Mouse (Mus musculus): ENCODE data around the gene Acbd3. TPM values are rescaled to one million over a fixed set of nuclear protein-coding genes. Genes with fewer than 3 reads are reported as not detected.

Acbd3 gene
- polyA plus RNA-seq, 1 experiment from 2014 or later, result 23.7 TPM

DNA sequence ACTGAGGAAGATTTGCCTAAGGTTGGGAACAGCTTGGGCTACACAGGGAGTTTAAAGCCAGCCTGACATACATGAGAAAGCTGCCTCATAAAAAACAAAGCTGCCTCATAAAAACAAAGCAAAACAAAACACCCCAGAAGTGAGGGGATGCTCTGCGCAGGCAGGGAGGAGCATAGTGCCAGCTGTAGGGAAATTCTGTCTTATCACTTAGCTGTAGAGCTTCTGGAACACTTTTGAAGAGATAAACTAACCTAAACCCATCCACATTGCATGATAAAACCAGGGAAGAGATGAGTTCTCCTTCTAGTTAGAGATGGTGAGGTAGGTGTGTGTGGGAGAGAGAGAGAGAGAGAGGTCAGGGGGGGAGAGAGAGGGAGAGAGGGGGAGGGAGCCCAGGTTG is 3.2 kb upstream of the Acbd3 start:
- H3K27me3 ChIP-seq (replicated peaks), result no peaks in the 10 kb centered on the region
- H3K4me1 ChIP-seq, result peaks cover 9% of the 10 kb centered on the region
- no peaks in the 10 kb centered on the region for H3K9me3 ChIP-seq
- no peak overlapping the region for H3K4me3 ChIP-seq (replicated peaks)
- H3K9ac ChIP-seq, result no peak overlapping the region
- no peaks in the 10 kb centered on the region for H3K36me3 ChIP-seq
- no peak for ATAC-seq (ENCODE audit: insufficient read depth, low FRiP score, low read depth)
- no peak overlapping the region for H3K4me2 ChIP-seq
- no peak overlapping the region for H3K27ac ChIP-seq
- 53% methylated on average over 1 of the region's 1 CpGs for WGBS

DNA sequence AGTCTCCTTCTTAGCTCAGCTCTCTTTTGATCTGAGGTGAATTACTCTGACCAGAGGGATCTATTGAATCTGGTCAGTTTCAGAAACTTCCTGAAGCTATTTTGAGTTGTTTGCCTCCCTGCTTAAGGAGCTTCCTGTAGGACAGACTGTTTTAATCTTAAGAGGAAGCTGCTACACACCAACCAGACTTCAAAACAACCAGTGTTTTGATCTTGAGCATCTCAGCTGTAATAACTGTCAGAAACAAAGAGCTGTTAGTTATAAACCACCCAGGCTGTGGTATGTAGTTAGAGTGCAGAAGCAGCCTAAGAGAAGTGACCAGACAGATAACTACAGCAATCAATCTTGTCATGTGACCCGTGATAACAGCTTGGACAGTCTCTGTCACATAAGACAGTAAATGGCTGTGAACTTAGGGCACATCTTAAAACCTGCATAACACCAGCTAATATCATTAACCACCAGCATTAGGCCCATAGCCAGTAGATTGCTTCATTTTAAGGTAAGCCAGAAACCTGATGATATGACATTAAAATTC is 2.1 kb upstream of the Acbd3 start:
- Histone ChIP-seq H3K4me2 (no peak overlapping the region), H3K36me3 (no peaks in the 10 kb centered on the region)
- no peak for ATAC-seq (ENCODE audit: insufficient read depth, low FRiP score, low read depth)

DNA sequence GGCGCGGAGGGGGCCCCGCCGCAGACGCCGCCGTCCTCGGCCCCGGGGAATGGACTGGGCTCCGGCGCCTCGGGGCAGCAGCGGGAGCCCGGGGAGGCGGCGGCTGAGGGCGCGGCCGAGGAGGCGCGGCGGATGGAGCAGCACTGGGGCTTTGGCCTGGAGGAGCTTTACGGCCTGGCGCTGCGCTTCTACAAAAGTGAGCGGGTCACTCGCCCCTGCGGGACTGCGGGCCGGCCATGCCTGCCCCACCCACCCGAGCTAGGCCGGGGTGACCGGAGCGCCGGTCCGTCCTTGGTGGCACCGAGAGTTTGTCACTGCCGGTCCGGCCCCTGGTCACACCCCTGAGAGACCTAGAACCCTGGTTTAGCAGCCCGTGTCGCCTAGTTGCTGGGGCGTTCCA is 340 bp downstream of the Acbd3 start:
- under 1% methylated on average over 42 of the region's 42 CpGs for WGBS
- peak overlapping the region; percentile 100 for H3K4me3 ChIP-seq (replicated peaks)
- H3K4me2 ChIP-seq, result peak overlapping the region; percentile 70
- H3K27ac ChIP-seq, result peak overlapping the region; percentile 92
- no peaks in the 10 kb centered on the region for H3K27me3 ChIP-seq (replicated peaks)
- H3K36me3 ChIP-seq, result no peaks in the 10 kb centered on the region
- H3K9ac ChIP-seq, result peak overlapping the region; percentile 98
- peak; percentile 79 for ATAC-seq (ENCODE audit: insufficient read depth, low FRiP score, low read depth)
- H3K9me3 ChIP-seq, result no peaks in the 10 kb centered on the region
- H3K4me1 ChIP-seq, result peaks cover 23% of the 10 kb centered on the region

More for the DNA sequence above, 2.1 kb upstream of the Acbd3 start:
- H3K9me3 ChIP-seq, result no peaks in the 10 kb centered on the region
- no peak overlapping the region for H3K27ac ChIP-seq
- no peak overlapping the region for H3K4me3 ChIP-seq (replicated peaks)
- H3K27me3 ChIP-seq (replicated peaks), result no peaks in the 10 kb centered on the region
- H3K9ac ChIP-seq, result no peak overlapping the region
- peaks cover 17% of the 10 kb centered on the region for H3K4me1 ChIP-seq
- WGBS, result 36% methylated on average over 1 of the region's 1 CpGs

DNA sequence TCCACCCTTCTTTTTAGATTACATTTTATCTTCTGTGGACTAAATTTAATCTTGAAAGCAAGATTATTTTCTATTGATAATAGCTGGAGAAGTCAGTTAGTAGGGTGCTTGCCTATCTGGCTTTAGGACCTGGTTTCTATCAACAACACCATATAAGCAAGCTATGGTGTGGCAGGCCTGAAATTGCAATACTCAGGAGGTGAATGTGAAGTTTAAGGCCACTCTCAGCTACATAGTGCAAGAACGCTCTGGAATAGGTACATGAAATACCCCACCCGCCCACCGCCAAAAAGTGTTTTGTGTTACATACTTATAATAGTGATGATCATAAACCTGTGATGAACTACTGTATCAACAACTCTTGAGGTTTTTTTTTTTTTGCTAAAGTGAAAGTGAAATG is 3.4 kb downstream of the Acbd3 start:
- Histone ChIP-seq H3K9me3 (no peaks in the 10 kb centered on the region), H3K4me2 (no peak overlapping the region), H3K4me1 (peaks cover 23% of the 10 kb centered on the region), H3K36me3 (peaks cover under 1% of the 10 kb centered on the region), H3K27ac (no peak overlapping the region), H3K4me3 (replicated peaks) (no peak overlapping the region), H3K9ac (no peak overlapping the region), H3K27me3 (replicated peaks) (no peaks in the 10 kb centered on the region)
- ATAC-seq (ENCODE audit: insufficient read depth, low FRiP score, low read depth), result no peak
- WGBS, result 89% methylated on average over 3 of the region's 3 CpGs

DNA sequence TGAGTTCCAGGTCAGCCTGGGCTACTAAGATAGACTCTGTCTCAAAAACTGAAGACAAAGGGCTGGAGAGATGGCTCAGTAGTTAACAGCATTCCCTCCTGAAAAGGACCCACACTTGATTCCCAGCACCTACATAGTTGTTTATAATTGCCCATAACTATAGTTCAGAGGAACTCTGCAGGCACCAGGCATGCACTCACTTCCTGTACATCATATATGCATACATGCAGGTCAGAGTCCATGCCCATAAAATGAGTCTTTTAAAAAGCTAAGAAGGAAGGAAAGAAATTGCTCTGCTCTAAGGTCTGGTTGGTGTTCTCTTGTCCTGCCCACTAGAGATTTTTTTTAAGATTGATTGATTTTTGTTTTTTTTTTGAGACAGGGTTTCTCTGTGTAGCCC is 22.0 kb downstream of the Acbd3 start:
- Histone ChIP-seq H3K4me3 (replicated peaks) (no peak overlapping the region), H3K4me1 (no peaks in the 10 kb centered on the region), H3K36me3 (peaks cover 50% of the 10 kb centered on the region), H3K9me3 (no peaks in the 10 kb centered on the region), H3K9ac (no peak overlapping the region), H3K27me3 (replicated peaks) (no peaks in the 10 kb centered on the region), H3K4me2 (no peak overlapping the region), H3K27ac (no peak overlapping the region)
- no peak for ATAC-seq (ENCODE audit: insufficient read depth, low FRiP score, low read depth)

DNA sequence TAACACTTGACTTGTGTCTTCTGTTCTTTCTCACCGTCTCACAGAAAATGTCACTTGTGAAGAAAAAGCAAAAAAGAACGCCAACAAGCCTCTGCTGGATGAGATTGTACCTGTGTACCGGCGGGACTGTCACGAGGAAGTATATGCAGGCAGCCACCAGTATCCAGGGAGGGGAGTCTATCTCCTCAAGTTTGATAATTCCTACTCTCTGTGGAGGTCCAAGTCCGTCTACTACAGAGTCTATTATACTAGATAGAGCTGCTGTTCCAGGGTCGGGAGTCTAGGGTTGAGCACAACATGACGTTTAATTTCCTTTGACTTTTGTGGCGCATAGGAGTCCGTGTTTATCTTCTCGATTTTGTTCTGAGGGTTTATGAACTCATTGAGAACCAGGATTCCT is 26.3 kb downstream of the Acbd3 start:
- Histone ChIP-seq H3K9me3 (no peaks in the 10 kb centered on the region), H3K27ac (no peak overlapping the region), H3K4me3 (replicated peaks) (no peak overlapping the region), H3K9ac (no peak overlapping the region), H3K4me1 (no peaks in the 10 kb centered on the region), H3K36me3 (peaks cover 30% of the 10 kb centered on the region), H3K27me3 (replicated peaks) (no peaks in the 10 kb centered on the region), H3K4me2 (no peak overlapping the region)
- 93% methylated on average over 11 of the region's 11 CpGs for WGBS
- no peak for ATAC-seq (ENCODE audit: insufficient read depth, low FRiP score, low read depth)

DNA sequence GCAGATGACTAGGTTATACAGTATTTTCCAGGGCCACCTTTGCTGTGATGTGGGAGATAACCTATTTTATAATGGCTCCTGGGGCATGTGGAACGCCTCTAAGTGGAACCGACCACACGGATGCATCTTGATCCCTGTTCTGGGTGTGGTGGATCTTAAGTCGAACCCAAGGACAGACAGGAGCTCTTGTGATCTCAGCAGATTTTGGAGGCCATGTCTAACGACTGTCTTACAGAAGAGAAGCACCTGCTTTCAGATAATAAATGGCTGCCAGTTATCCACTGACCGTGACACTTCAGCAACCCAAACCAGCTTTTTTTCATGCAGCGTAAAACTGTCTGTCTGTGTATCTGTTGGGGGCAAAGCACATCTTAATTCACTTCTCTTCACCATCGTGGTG is 28.5 kb downstream of the Acbd3 start:
- WGBS, result 84% methylated on average over 8 of the region's 8 CpGs
- Histone ChIP-seq H3K27me3 (replicated peaks) (no peaks in the 10 kb centered on the region), H3K9ac (no peak overlapping the region)

DNA sequence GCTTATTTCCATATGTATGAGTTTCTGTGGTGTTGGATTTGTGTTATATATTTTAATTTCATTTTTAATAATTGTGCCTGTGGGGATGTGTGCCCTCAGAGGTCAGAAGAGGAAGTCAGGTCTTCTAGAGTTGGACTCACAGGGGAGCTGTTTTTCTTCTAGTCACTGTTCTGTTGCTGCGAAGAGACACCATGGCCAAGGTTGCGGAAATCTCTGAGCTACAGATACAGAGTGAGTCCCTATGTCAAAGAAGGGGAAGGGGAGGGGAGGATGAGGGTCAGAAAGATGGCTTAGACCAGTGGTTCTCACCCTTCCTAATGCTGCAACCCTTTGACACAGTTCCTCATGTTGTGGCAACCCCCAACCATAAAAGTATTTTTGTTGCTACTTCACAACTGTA is 30.9 kb downstream of the Acbd3 start:
- Histone ChIP-seq H3K4me1 (no peaks in the 10 kb centered on the region), H3K36me3 (peaks cover 13% of the 10 kb centered on the region), H3K27me3 (replicated peaks) (no peaks in the 10 kb centered on the region), H3K9me3 (no peaks in the 10 kb centered on the region), H3K4me3 (replicated peaks) (no peak overlapping the region), H3K9ac (no peak overlapping the region), H3K4me2 (no peak overlapping the region), H3K27ac (no peak overlapping the region)
- ATAC-seq (ENCODE audit: insufficient read depth, low FRiP score, low read depth), result no peak
- 85% methylated on average over 2 of the region's 2 CpGs for WGBS

More for the DNA sequence above, 28.5 kb downstream of the Acbd3 start:
- no peak for ATAC-seq (ENCODE audit: insufficient read depth, low FRiP score, low read depth)
- H3K4me1 ChIP-seq, result no peaks in the 10 kb centered on the region
- H3K9me3 ChIP-seq, result no peaks in the 10 kb centered on the region
- no peak overlapping the region for H3K27ac ChIP-seq
- no peak overlapping the region for H3K4me2 ChIP-seq
- peaks cover 14% of the 10 kb centered on the region for H3K36me3 ChIP-seq
- H3K4me3 ChIP-seq (replicated peaks), result no peak overlapping the region

DNA sequence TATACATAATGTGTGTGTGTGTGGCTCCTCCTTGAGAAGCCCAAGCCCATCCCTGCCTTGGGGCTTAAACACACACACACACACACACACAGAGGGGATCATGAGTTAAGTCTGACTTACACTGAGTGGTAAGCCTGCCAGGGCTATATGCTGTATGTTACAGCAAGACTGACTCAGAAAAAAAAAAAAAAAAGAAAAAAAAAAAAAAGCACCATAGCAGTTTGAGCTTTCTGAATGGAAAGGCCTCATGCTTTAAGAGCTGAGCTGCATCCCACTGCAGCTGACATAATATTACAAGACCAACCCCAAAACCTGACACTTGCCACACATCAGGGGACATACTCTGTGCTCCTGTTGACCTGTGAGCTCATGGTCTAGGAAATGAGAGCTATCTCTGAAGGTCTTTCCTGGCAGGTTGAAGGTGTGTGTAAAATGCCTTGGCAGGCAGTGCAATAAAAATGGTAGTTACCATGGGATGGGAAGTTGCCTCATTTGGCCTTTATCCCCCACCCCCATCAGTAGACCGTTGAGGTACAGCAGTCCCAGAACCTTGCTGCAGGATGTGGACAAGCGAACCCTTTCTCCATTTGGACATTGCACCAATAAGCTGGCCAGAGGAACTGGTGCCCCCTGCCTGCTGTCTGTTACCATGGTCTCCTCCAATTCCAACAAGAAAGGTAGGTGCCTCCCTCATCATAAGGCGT is 31.6 kb downstream of the Acbd3 start:
- no peaks in the 10 kb centered on the region for H3K4me1 ChIP-seq
- no peak overlapping the region for H3K4me3 ChIP-seq (replicated peaks)
- H3K4me2 ChIP-seq, result no peak overlapping the region
- H3K27me3 ChIP-seq (replicated peaks), result no peaks in the 10 kb centered on the region
- no peaks in the 10 kb centered on the region for H3K9me3 ChIP-seq
- 79% methylated on average over 3 of the region's 3 CpGs for WGBS
- peaks cover 6% of the 10 kb centered on the region for H3K36me3 ChIP-seq
- peak; percentile 37; the same call in 1 of the 2 replicates for ATAC-seq (ENCODE audit: insufficient read depth, low FRiP score, low read depth)
- H3K9ac ChIP-seq, result no peak overlapping the region
- no peak overlapping the region for H3K27ac ChIP-seq

DNA sequence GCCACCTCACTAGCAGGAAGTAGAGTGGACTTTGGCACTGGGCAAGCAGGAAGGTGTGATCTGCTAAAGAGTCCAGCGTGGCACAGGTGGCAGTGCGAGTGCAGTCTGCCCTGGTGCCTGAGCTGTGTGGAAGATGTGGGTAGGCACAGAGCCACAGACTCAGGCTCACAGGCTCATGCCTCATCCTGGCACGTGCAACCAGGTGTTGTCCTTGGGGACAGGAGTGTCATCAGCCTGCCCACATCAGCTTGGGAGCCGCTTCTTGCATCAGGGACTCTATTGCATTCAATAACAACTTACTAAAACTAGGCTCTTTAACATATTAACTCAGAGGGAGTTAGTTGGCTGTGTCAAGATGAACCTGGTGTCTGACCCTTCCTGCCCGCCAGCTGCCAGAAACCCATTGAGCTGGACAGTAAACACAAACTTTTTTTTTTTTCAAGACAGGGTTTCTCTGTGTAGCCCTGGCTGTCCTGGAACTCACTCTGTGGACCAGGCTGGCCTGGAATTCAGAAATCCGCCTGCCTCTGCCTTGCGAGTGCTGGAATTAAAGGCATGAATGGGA is 32.2 kb downstream of the Acbd3 start:
- WGBS, result 77% methylated on average over 7 of the region's 7 CpGs
- Histone ChIP-seq H3K9me3 (no peaks in the 10 kb centered on the region), H3K27ac (no peak overlapping the region), H3K36me3 (0 out of 2 replicates have a peak, but pooled peaks cover 2% of the 10 kb centered on the region), H3K4me2 (no peak overlapping the region), H3K9ac (no peak overlapping the region), H3K4me3 (replicated peaks) (no peak overlapping the region), H3K27me3 (replicated peaks) (no peaks in the 10 kb centered on the region), H3K4me1 (no peaks in the 10 kb centered on the region)
- peak; percentile 75 for ATAC-seq (ENCODE audit: insufficient read depth, low FRiP score, low read depth)

DNA sequence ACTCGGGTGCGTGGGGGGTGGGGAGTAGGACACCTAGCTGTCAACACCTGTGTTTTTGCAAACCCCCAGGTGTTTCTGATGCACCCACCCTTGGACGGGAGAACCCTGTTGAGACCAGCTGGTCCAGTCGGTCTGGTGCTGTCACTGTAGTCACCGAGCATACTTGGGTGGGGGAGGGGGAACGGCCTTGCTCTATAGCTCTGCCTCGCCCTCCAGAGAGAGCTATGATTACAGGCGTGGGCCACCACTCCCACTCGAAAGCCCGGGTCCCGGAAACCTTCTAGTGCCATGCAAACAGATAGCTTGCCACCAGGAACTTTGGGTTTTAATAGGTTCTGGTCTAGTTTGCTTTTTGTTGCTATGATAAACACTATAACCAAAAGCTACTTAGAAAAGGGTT is 36.3 kb downstream of the Acbd3 start:
- peaks cover 7% of the 10 kb centered on the region; the same call in 1 of the 2 replicates for H3K4me1 ChIP-seq
- no peaks in the 10 kb centered on the region for H3K27me3 ChIP-seq (replicated peaks)
- H3K4me2 ChIP-seq, result peak overlapping the region; percentile 0; the same call in 1 of the 2 replicates
- no peak for ATAC-seq (ENCODE audit: insufficient read depth, low FRiP score, low read depth)
- H3K9me3 ChIP-seq, result no peaks in the 10 kb centered on the region
- no peaks in the 10 kb centered on the region for H3K36me3 ChIP-seq
- 0 out of 2 replicates have a peak overlapping the region, but pooled peaks have one; percentile 12 for H3K27ac ChIP-seq
- no peak overlapping the region for H3K9ac ChIP-seq
- H3K4me3 ChIP-seq (replicated peaks), result no peak overlapping the region
- 60% methylated on average over 11 of the region's 11 CpGs for WGBS

DNA sequence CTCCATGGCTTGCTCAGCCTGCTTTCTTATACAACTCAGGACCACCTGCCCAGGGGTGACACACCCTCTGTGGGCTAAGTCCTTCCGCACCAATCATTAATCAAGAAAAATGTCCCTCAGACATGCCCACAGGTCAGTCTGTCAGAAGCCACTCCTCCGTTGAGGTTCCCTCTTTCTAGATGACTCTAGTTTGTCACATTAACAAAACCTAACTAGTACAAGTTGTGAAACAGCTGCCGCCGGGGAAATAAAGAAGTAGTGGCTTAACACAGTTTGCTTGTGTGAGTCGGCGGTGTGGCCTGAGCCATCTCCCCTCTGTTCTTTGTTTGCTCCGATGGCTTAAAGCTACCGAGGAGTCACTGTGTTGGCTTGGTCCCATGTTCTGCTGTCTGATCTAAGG is 36.8 kb downstream of the Acbd3 start:
- Histone ChIP-seq H3K4me3 (replicated peaks) (no peak overlapping the region), H3K27ac (peak overlapping the region; percentile 12; the same call in 1 of the 2 replicates), H3K4me1 (peaks cover 10% of the 10 kb centered on the region), H3K36me3 (no peaks in the 10 kb centered on the region), H3K27me3 (replicated peaks) (no peaks in the 10 kb centered on the region), H3K9ac (no peak overlapping the region), H3K4me2 (peak overlapping the region; percentile 0; the same call in 1 of the 2 replicates), H3K9me3 (no peaks in the 10 kb centered on the region)
- 69% methylated on average over 8 of the region's 8 CpGs for WGBS
- no peak for ATAC-seq (ENCODE audit: insufficient read depth, low FRiP score, low read depth)
